Mouse (Mus musculus): ENCODE results near the gene Miga1.

Miga1 gene

GRCm38 (mm10) chr3:152243304-152243703 is 96.9 kb downstream of the Miga1 start:
- no peak for DNase-seq

DNA sequence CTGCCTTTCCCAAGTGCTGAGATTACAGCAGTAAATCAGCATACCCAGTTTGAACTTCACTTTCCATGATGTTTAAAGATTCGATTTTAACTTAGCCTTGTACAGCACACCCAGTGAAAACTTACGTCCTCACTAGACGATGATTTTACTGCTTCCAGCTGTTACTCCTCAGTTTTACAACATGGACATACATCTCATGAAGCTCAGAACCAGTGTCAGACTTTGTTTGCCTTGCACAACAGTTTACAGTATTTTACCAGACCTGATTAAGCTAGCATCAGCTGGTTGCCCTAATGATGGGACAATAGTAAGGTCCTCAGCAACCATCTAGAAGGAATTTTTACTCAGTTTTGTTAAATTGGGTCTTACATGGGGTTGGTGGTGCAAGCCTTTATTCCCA is 99.1 kb downstream of the Miga1 start:
- no peak for DNase-seq

- no peak for DNase-seq
Observed at GRCm38 (mm10) chr3:152239592-152239991, 100.6 kb downstream of the Miga1 start.

GRCm38 (mm10) chr3:152238836-152239235 is 101.4 kb downstream of the Miga1 start:
- DNase-seq: peak; percentile 54

DNA sequence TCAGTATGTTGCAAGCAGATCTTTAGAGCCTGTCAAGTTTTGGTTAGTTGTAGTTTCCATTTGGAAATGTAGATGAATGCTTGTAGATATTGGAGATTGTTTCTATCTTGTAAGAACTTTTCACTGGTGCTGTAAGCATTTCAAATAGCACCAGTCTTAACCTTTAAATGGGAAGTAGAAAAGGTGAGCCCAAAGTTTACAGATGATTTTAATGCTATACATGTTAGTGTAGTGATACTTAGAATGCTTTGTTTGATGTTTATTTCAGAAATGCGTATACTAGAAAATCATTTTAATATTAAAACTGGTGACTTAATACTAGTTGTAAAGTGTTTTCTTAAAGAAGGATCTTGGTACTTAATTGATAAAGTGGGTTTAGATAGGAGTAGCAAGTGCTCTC is 104.4 kb downstream of the Miga1 start:
- no peak for DNase-seq

DNA sequence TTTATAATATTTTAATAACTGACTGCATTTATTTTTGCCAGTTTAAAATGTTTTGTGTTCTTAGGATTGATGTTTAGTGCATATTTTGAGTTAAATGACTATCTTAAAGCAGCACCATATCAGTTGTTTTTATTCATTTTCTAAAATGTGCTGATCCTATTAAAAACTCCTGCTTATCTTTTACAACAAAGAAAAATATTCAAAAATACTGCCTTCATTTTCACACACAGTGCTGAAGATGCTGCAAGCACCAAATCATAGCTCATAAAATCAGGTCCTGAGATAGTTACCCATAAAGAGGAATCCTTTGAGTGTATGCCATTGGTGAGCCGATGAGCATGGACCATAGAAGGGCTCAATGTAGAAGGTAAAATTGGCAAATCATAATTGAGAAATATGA is 105.0 kb downstream of the Miga1 start:
- no peak for DNase-seq

DNA sequence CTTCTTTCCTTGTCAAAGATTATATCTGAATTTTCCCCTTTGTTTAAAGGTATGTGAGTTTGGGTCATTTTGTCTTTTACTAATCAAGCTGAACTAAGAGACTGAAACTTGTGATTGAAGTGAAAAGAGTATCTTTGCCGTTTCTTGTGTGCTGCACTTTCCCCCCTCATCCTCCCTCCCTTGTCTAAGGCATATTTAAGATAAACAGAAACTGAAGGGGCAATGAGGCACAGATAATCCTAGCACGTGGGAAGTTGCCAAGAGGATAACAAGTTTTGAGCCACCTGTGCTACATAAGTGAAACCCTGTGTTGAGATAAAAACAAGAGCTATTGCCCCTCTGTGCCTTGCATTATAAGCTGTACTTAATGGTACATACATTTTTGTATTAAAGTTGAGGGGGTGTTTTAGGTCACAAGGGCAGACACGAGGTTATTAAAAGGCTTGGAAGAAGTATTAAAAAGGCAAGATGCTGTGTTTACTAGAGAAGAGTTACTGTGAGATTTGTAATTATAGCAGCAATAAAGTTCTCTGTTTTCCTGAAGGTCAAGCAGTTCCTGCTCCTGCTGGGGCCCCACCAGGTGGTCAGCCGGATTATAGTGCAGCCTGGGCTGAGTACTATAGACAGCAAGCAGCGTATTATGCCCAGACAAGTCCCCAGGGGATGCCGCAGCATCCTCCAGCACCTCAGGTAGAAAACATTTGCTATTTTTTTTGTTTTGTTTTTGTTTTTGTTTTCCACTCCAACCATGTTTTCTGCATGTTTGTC is 108.7 kb downstream of the Miga1 start:
- DNase-seq: no peak

DNA sequence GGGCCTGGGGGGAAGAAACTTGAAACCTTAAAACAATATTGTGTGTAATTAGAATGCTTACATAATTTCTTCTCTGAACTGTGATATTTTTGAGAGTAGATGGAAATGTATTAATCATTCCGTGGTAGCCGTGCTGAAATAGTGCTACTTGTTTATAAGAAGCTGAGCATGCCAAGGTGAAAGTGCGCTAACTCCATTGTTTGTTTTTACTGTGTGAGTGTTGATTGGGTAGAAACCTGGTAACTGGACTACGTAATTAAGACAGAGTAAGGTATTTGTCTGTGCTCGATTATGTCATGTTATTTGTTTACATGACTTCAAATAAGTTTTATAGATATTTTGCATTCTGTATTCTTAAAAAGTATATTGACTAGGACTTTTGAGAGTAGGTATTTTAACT is 110.9 kb downstream of the Miga1 start:
- DNase-seq: no peak

DNA sequence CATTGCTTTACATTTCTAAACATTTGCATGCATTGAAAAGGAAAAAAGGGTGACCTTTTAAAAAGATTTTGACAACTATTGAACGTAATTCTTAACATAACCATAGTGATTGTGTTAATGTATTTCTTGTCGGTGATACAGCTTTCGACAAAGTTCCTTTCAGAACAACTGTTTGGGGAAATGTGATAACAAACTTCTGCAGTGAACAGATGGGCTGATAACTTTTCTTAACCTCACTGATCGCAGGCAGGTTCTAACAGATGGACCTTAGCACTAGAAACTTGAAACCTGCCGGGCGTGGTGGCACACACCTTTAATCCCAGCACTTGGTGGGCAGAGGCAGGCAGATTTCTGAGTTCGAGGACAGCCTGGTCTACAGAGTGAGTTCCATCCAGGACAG is 111.4 kb downstream of the Miga1 start:
- DNase-seq: no peak

DNA sequence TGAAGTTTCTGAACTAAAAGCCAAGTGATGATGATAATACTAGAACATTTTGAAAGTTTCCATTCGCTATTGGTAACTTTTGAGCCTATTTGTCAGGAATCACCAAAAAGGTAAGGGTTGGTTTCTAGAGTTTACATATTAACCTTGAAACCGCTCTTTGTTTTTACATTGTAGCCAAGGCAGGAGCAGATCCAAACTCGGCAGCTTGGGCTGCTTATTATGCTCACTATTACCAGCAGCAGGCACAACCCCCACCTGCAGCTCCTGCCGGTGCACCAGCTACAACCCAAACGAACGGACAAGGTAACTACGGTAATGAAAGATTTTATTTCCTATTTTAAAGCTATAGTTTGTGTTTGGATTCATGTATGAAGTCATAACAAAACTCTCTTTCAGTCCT is 114.3 kb downstream of the Miga1 start:
- no peak for DNase-seq

- no peak for DNase-seq
Observed at GRCm38 (mm10) chr3:152224918-152225317, 115.3 kb downstream of the Miga1 start.
